Mouse (Mus musculus) liver, postnatal 0 days (tissue): ENCODE data around the gene Dph5. TPM values are rescaled to one million over a fixed set of nuclear protein-coding genes. Genes with fewer than 3 reads are reported as not detected.

Source experiments
- ATAC-seq: fragments of 200-750 bp; cut with Nextera tagmentation; 2 replicates; pipeline ENCODE4 v1.8.0; 2017; ENCODE audit warnings: mild to moderate bottlenecking, moderate library complexity
- DNase-seq: peaks from one replicate; pipeline ENCODE4 v3.0.0-alpha.2; 2016
- H3K27ac ChIP-seq: fragments of 300-500 bp; sonication (generic); 2 replicates; pipeline ENCODE4 v1.5.1; 2014; ENCODE audit warnings: antibody characterized with exemption, moderate library complexity, mild to moderate bottlenecking, low read depth
- H3K27me3 ChIP-seq: fragments of 300-500 bp; sonication (generic); 2 replicates; pipeline ENCODE4 v1.6.1; 2014; ENCODE audit warnings: low read length, control low read depth, mixed read lengths; ENCODE audit not compliant: insufficient read depth
- H3K36me3 ChIP-seq: fragments of 300-500 bp; sonication (generic); replicated peaks from 2 replicates; pipeline ENCODE4 v1.6.1; 2014; ENCODE audit warnings: mild to moderate bottlenecking, control low read depth, low read length, moderate library complexity, mixed read lengths; ENCODE audit not compliant: insufficient read depth
- H3K4me1 ChIP-seq: fragments of 300-500 bp; sonication (generic); 2 replicates; pipeline ENCODE4 v1.6.1; 2014; ENCODE audit warnings: antibody characterized with exemption, mild to moderate bottlenecking, control low read depth; ENCODE audit not compliant: insufficient read depth
- H3K4me2 ChIP-seq: fragments of 300-500 bp; sonication (generic); 2 replicates; pipeline ENCODE4 v1.6.1; 2014; ENCODE audit warnings: low read depth, mild to moderate bottlenecking, low read length, moderate library complexity, mixed read lengths
- H3K4me3 ChIP-seq: fragments of 300-500 bp; sonication (generic); 2 replicates; pipeline ENCODE4 v1.5.1; 2014; ENCODE audit warnings: low read depth, low read length
- H3K9ac ChIP-seq: fragments of 300-500 bp; sonication (generic); replicated peaks from 2 replicates; pipeline ENCODE4 v1.6.1; 2014; ENCODE audit warnings: mild to moderate bottlenecking, moderate library complexity
- H3K9me3 ChIP-seq: fragments of 300-500 bp; sonication (generic); 2 replicates; pipeline ENCODE4 v1.6.1; 2016; ENCODE audit warnings: mild to moderate bottlenecking, control low read depth, low read length, mixed read lengths
- CTCF ChIP-seq: sonication (generic); IDR thresholded peaks from 2 replicates; pipeline ENCODE4 v1.5.1; 2016; ENCODE audit warnings: antibody characterized with exemption, low read depth
- EP300 ChIP-seq: IDR thresholded peaks from 2 replicates; pipeline ENCODE4 v1.6.1; 2016; ENCODE audit warnings: antibody characterized with exemption, low read depth, mild to moderate bottlenecking
- WGBS: fragments of 180-500 bp; shearing (Covaris S2); extraction: QIAGEN DNeasy Blood & Tissue Kit; methylation state at CpG from one replicate; pipeline ENCODE4 v1.1.7; 2014; ENCODE audit not compliant: insufficient replicate concordance; 5-methylcytosine and 5-hydroxymethylcytosine counted together
- polyA plus RNA-seq: library from polyadenylated mRNA; unstranded; fragments of >200 nt; fragmentation: Nextera tagmentation; extraction: Ambion mirVana; gene quantifications from 2 replicates; pipeline ENCODE4 v1.2.1, GENCODE M21; 2015

The Dph5 gene
- polyA plus RNA-seq, 1 experiment from 2014 or later: 16.2 TPM

DNA sequence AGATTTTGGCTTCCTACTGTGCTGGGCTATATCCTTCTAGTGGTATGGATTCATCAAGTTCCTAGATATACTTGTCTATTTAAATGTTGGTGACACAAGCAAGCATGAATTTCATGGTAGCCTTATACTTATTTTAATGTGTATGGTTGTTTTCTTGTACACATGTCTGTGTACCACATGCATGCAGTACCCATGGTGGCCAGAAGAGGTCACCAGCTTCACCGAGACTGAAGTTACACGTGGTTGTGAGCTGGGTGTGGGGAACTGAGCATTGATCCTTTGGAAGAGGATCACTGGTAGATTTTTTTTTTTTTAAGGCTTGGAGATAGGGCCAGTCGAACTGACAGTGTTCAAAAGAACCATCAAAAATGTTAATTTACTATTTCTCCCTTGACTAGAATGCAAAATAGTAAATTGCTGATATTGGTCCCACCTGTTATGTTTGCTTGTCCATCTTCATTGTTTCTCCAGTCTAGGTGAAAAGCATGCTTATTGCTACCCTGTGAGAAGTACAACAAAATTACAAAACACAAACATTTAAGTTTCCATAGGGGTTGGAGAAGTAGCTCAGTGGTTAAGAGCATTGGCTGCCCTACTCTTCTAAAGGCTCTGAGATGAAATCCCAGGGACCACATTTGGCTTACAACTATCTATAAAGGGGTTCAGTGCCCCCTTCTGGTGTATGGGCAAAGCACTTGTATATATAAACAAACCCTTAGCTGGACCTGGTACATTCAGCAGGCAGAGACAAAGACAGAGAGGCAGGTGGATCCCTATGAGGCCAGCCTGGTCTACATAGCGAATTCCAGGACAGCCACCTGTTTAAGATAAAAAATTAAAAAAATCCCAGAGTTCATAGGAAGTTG is 49.3 kb downstream of the Dph5 start:
- ATAC-seq: 0 out of 2 replicates have a peak, but pooled peaks have one; percentile 47
- Histone ChIP-seq H3K4me1 (no peaks in the 10 kb centered on the region), H3K27me3 (no peaks in the 10 kb centered on the region), H3K27ac (no peak overlapping the region), H3K9ac (no peak overlapping the region), H3K4me2 (no peak overlapping the region), H3K36me3 (peaks cover 8% of the 10 kb centered on the region; the same call in 1 of the 2 replicates), H3K9me3 (no peaks in the 10 kb centered on the region), H3K4me3 (no peak overlapping the region)
- 53% methylated on average over 4 of the region's 4 CpGs for WGBS
- DNase-seq: peak; percentile 74
- TF ChIP-seq EP300 (no peak), CTCF (peak; percentile 87)

GRCm38 (mm10) chr3:115937807-115938206 is 50.2 kb downstream of the Dph5 start:
- H3K4me1 ChIP-seq: no peaks in the 10 kb centered on the region
- no peak overlapping the region for H3K9ac ChIP-seq
- H3K4me2 ChIP-seq: no peak overlapping the region
- TF ChIP-seq EP300 (no peak), CTCF (no peak)
- ATAC-seq (no peak), DNase-seq (no peak)
- H3K27ac ChIP-seq: no peak overlapping the region
- H3K4me3 ChIP-seq: no peak overlapping the region
- no peaks in the 10 kb centered on the region for H3K27me3 ChIP-seq
- 79% methylated on average over 10 of the region's 10 CpGs for WGBS
- peaks cover 13% of the 10 kb centered on the region for H3K36me3 ChIP-seq
- H3K9me3 ChIP-seq: no peaks in the 10 kb centered on the region

DNA sequence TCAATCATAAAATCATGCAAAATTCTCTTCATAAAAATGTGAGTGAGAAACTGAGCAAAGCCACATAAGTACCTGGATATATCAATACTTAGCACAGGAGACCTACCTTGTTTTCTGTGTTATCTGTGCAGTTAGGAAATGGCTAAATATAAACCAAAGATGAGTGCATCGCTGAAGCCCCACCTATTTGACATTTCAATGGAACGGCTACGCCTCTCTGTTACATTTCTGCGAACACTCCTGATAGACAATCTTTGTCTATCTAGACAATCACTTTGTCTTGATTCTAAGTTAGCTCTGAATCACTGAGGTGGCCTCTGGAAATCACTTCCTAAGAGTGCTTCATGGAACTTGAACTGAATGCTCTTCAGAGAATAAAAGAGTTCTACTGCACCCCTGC is 52.9 kb downstream of the Dph5 start:
- Histone ChIP-seq H3K9ac (no peak overlapping the region), H3K27me3 (no peaks in the 10 kb centered on the region), H3K4me3 (no peak overlapping the region), H3K9me3 (no peaks in the 10 kb centered on the region), H3K36me3 (peaks cover 25% of the 10 kb centered on the region), H3K4me2 (no peak overlapping the region), H3K4me1 (no peaks in the 10 kb centered on the region), H3K27ac (no peak overlapping the region)
- whole genome bisulfite sequencing: 83% methylated on average over 4 of the region's 4 CpGs
- no peak for DNase-seq
- no peak for TF ChIP-seq CTCF
- TF ChIP-seq EP300: no peak
- ATAC-seq: no peak

DNA sequence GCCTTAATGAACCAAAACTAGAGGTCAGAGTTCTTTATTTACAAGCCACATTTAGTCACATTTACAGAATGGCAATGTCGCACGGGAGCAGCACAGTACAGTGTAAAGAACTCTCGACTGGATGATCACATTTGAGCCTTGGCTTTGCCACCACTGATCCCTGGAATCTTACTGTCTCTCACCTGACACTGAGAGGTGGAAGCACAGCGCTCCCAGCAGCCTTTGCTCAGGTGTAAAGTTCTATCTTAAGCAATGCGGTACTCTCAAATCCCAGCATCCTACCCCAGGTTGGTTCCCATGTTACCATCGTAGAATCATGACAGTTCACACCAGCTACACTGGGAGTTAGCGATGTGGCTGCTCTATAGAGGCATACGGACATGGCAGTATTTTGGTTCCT is 53.8 kb downstream of the Dph5 start:
- Histone ChIP-seq H3K9ac (no peak overlapping the region), H3K4me1 (no peaks in the 10 kb centered on the region), H3K27me3 (no peaks in the 10 kb centered on the region), H3K4me2 (no peak overlapping the region), H3K27ac (no peak overlapping the region), H3K4me3 (no peak overlapping the region), H3K36me3 (peaks cover 30% of the 10 kb centered on the region), H3K9me3 (no peaks in the 10 kb centered on the region)
- TF ChIP-seq EP300 (no peak), CTCF (no peak)
- no peak for DNase-seq
- 90% methylated on average over 8 of the region's 8 CpGs for WGBS
- ATAC-seq: no peak

DNA sequence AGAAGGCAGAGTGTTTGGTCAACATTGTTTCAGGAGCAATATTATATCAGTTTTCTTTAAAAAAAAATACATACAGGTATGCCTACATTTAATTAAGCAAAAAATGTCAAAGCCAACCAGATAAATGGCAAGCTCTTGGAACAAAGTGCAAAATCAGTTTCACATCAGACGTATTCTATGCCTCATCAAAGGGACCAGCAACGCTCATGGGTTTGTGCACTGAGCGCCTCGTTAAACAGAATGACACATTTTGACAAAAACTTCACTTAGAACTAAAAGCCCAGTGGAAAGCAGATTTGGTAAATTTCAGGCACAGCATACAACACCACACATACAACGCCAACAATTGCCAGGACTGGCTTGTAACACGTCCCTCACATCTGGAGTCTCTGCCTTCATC is 56.7 kb downstream of the Dph5 start:
- ATAC-seq (no peak), DNase-seq (no peak)
- Histone ChIP-seq H3K4me3 (no peak overlapping the region), H3K9ac (no peak overlapping the region), H3K4me1 (no peaks in the 10 kb centered on the region), H3K27me3 (no peaks in the 10 kb centered on the region), H3K27ac (no peak overlapping the region), H3K36me3 (peaks cover 41% of the 10 kb centered on the region), H3K4me2 (no peak overlapping the region), H3K9me3 (no peaks in the 10 kb centered on the region)
- WGBS: 84% methylated on average over 6 of the region's 6 CpGs
- TF ChIP-seq EP300: no peak
- no peak for TF ChIP-seq CTCF

DNA sequence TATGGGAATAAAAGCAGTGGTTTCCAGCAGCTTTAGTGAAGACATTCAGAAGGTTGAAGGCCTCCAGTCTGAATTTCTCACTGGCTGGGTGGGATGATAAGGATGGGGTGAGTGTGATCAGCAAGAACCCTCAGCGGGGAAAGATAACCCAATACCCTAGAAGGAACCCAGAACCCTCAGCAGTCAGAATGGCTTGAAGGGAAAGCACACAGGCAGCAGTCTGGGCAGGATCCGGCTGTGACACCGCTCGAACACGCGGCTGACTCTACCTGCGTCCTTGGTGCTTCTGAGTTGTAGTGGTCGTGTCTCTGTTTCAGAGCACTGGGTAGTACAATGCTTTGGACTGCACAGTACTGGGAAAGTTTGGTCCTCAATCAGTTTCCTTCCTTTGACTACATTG is 58.6 kb downstream of the Dph5 start:
- peaks cover 44% of the 10 kb centered on the region for H3K36me3 ChIP-seq

More for the DNA sequence above, 58.6 kb downstream of the Dph5 start:
- Histone ChIP-seq H3K4me1 (no peaks in the 10 kb centered on the region), H3K4me3 (no peak overlapping the region), H3K4me2 (no peak overlapping the region), H3K27me3 (no peaks in the 10 kb centered on the region), H3K27ac (no peak overlapping the region), H3K9ac (no peak overlapping the region), H3K9me3 (no peaks in the 10 kb centered on the region)
- ATAC-seq: no peak
- 88% methylated on average over 8 of the region's 8 CpGs for WGBS
- DNase-seq: no peak
- TF ChIP-seq CTCF: no peak
- TF ChIP-seq EP300: no peak
